Mouse (Mus musculus): ENCODE data around the gene Rbl2. TPM values are rescaled to one million over a fixed set of nuclear protein-coding genes. Genes with fewer than 3 reads are reported as not detected.
A peak's percentile ranks its signal among the peaks of the same experiment; 100 is the strongest.

The Rbl2 gene
- polyA plus RNA-seq, 1 experiment from 2014 or later = 17.8 TPM

GRCm38 (mm10) chr8:91114428-91114827, 44.6 kb downstream of the Rbl2 start:
- WGBS = 90% methylated on average over 5 of the region's 5 CpGs
- no peak overlapping the region for H3K27ac ChIP-seq (replicated peaks)
- no peaks in the 10 kb centered on the region for H3K27me3 ChIP-seq
- ATAC-seq (ENCODE audit: low read depth) = no peak
- H3K9me3 ChIP-seq = no peaks in the 10 kb centered on the region
- H3K4me3 ChIP-seq = no peak overlapping the region
- H3K4me2 ChIP-seq = no peak overlapping the region
- no peaks in the 10 kb centered on the region for H3K4me1 ChIP-seq (replicated peaks)
- no peak overlapping the region for H3K9ac ChIP-seq
- peaks cover 68% of the 10 kb centered on the region for H3K36me3 ChIP-seq

DNA sequence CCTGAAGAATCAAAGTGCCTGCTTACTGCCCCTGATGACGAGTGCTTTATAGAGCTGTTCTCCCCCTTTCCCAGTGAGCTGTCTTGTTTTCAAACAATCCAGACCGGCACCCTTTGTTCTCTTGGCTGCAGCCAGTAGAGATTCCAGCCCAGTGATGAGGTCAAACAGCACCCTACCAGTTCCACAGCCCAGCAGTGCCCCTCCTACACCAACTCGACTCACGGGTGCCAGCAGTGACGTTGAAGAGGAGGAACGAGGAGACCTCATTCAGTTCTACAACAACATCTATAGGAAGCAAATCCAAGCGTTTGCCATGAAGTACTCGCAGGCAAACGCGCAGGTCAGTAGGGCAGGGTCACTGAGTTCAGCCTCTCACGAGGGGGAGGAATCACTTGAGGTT, 45.1 kb downstream of the Rbl2 start:
- Histone ChIP-seq H3K27me3 (no peaks in the 10 kb centered on the region), H3K4me3 (no peak overlapping the region), H3K4me2 (no peak overlapping the region), H3K4me1 (replicated peaks) (no peaks in the 10 kb centered on the region), H3K9ac (no peak overlapping the region), H3K36me3 (peaks cover 73% of the 10 kb centered on the region), H3K9me3 (no peaks in the 10 kb centered on the region), H3K27ac (replicated peaks) (no peak overlapping the region)
- 57% methylated on average over 11 of the region's 11 CpGs for WGBS
- ATAC-seq (ENCODE audit: low read depth) = no peak

DNA sequence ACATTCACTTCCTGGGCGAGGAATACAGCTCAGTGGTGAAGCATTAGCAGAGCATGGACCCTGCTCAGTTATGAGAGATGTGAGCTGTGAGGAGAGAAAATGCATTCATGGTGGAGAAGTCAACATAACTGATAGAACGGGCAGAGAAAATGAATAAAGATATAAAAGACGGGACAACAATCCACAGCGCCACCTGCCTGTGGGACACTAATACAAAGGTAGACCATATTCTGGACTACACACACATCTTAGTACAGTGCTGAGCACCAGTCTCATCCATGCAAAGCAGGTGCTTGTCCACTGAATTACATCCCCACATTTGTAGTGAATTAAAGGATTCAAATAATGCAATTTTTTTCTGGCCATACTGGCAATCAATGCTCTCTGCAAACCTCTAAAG, 47.7 kb downstream of the Rbl2 start:
- H3K27me3 ChIP-seq = no peaks in the 10 kb centered on the region
- H3K9ac ChIP-seq = no peak overlapping the region
- H3K27ac ChIP-seq (replicated peaks) = no peak overlapping the region
- H3K4me2 ChIP-seq = no peak overlapping the region
- peaks cover 86% of the 10 kb centered on the region for H3K36me3 ChIP-seq
- H3K9me3 ChIP-seq = no peaks in the 10 kb centered on the region
- no peaks in the 10 kb centered on the region for H3K4me1 ChIP-seq (replicated peaks)
- H3K4me3 ChIP-seq = no peak overlapping the region
- no peak for ATAC-seq (ENCODE audit: low read depth)
- 94% methylated on average over 4 of the region's 4 CpGs for WGBS

DNA sequence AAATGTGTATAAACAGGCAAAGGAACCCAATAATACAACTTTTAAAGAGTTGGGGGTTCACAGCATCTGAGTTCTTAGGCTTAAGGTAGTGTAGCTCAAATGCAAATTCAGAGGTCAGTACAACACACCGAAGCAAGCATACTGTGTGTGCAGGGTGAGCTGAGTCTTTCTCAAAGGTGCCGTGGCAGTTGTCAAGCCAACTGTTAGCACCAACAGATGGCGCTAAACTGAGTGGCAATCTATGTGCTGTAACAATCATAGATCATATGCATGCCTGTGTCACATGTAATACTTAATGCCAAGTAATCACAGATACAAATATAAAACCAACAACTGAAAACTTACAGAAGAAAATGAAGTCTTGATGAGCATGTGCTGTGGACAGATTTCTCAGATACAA, 48.3 kb downstream of the Rbl2 start:
- Histone ChIP-seq H3K9ac (no peak overlapping the region), H3K36me3 (peaks cover 87% of the 10 kb centered on the region)
- WGBS = 79% methylated on average over 3 of the region's 3 CpGs

DNA sequence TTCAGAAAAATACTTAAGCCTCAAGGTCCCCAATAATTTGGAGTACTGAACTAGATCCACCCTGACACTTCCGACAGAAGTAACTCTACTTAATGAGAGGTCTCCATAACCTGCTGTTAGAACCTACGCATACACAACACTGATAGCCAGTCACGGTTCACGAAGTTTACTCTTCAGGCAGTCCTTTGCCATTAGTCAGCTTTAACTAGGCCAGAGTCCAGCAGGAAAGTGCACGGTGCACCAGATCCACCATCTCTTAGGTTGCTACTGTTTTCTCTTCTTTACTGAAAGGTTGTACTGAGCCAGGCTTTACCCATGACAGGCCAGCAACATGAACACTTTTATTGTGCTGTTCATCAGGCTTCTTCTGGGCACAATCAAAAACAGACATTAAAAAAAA, 54.5 kb downstream of the Rbl2 start:
- Histone ChIP-seq H3K27me3 (no peaks in the 10 kb centered on the region), H3K4me1 (replicated peaks) (no peaks in the 10 kb centered on the region), H3K4me3 (no peak overlapping the region), H3K36me3 (peaks cover 92% of the 10 kb centered on the region), H3K9me3 (no peaks in the 10 kb centered on the region), H3K9ac (no peak overlapping the region), H3K27ac (replicated peaks) (no peak overlapping the region), H3K4me2 (no peak overlapping the region)
- WGBS = 95% methylated on average over 5 of the region's 5 CpGs
- no peak for ATAC-seq (ENCODE audit: low read depth)

More for the DNA sequence above, 48.3 kb downstream of the Rbl2 start:
- Histone ChIP-seq H3K4me3 (no peak overlapping the region), H3K27ac (replicated peaks) (no peak overlapping the region), H3K9me3 (no peaks in the 10 kb centered on the region), H3K4me2 (no peak overlapping the region), H3K27me3 (no peaks in the 10 kb centered on the region), H3K4me1 (replicated peaks) (no peaks in the 10 kb centered on the region)
- ATAC-seq (ENCODE audit: low read depth) = no peak

DNA sequence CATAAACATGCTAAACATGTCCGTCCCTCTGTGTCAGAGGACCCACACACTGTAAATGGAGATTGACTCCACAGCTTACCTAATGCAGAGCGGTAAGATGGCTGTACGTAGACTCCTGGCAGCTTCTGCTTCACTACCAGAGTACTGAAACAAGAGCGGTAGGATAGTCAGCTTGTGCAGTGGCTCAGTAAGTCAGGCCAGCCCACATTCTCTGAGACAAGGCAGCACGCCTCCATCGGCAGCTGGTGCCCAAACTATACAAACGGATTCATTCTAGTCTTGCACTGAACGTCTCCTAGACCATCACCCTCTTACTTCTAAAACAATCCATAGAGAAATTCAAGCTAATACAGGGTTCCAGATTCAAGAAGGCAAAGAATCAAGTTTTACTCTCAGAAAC, 56.9 kb downstream of the Rbl2 start:
- H3K4me1 ChIP-seq (replicated peaks) = peaks cover 9% of the 10 kb centered on the region; the same call in 1 of the 2 replicates
- H3K9ac ChIP-seq = no peak overlapping the region
- H3K27me3 ChIP-seq = no peaks in the 10 kb centered on the region
- peaks cover 76% of the 10 kb centered on the region for H3K36me3 ChIP-seq
- WGBS = 92% methylated on average over 8 of the region's 8 CpGs
- no peak overlapping the region for H3K4me2 ChIP-seq
- no peak for ATAC-seq (ENCODE audit: low read depth)
- no peak overlapping the region for H3K4me3 ChIP-seq
- H3K9me3 ChIP-seq = no peaks in the 10 kb centered on the region
- H3K27ac ChIP-seq (replicated peaks) = no peak overlapping the region

DNA sequence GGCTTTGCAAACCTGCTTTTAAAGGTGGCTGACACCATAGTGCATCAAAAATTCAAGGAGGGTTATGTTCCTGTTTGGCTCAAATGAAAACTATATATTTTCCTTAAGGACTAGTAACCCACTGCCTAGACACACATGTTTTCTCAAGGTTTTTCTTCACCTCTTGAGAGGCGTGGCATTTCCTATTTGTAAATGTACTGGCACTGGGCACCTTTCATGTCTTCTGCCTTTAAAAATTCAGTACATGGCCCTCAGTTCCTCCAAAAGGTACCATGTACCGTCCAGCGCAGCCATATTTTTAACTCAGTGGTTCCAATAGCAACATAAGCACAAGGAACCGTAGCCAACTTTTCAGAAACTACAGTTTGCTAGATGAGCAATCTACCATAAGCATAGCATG, 62.9 kb downstream of the Rbl2 start:
- H3K9me3 ChIP-seq = no peaks in the 10 kb centered on the region
- H3K4me3 ChIP-seq = peak overlapping the region; percentile 96
- 82% methylated on average over 4 of the region's 4 CpGs for WGBS
- peak overlapping the region; percentile 92 for H3K9ac ChIP-seq
- peaks cover 38% of the 10 kb centered on the region for H3K4me1 ChIP-seq (replicated peaks)
- peaks cover 24% of the 10 kb centered on the region for H3K36me3 ChIP-seq
- H3K4me2 ChIP-seq = peak overlapping the region; percentile 84
- no peak for ATAC-seq (ENCODE audit: low read depth)
- no peaks in the 10 kb centered on the region for H3K27me3 ChIP-seq
- H3K27ac ChIP-seq (replicated peaks) = no peak overlapping the region

- Histone ChIP-seq H3K4me1 (replicated peaks) (peaks cover 38% of the 10 kb centered on the region), H3K9me3 (no peaks in the 10 kb centered on the region), H3K4me2 (peak overlapping the region; percentile 84), H3K27me3 (no peaks in the 10 kb centered on the region), H3K4me3 (peak overlapping the region; percentile 96), H3K36me3 (peaks cover 15% of the 10 kb centered on the region), H3K9ac (peak overlapping the region; percentile 92), H3K27ac (replicated peaks) (peak overlapping the region; percentile 89)
- 1% methylated on average over 58 of the region's 58 CpGs for WGBS
- ATAC-seq (ENCODE audit: low read depth) = no peak; the same call in 1 of the 2 replicates
These were observed 63.7 kb downstream of the Rbl2 start for GRCm38 (mm10) chr8:91133441-91134069.

DNA sequence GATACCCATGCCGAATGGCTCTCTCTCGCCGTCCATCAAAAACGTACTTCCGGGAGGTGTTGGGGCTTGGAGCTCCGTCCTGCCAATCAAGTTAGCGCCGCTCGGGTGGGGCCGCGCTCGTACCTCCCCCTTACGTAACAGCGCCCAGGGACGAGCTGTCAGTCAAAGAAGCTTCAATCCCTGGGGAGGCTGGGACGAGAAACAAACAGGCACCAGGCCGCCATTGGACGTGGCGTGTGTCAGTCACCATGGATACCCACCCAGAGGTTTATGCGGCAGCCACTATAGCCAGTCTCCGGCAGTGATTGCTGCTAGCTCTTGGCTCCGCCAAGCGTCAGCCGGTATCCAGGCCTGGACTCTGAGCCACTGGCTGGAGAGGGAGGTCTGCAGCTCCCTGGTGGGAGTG, 64.2 kb downstream of the Rbl2 start:
- no peaks in the 10 kb centered on the region for H3K27me3 ChIP-seq
- peak overlapping the region; percentile 51 for H3K4me2 ChIP-seq
- peak; percentile 99 for ATAC-seq (ENCODE audit: low read depth)
- H3K9ac ChIP-seq = peak overlapping the region; percentile 63
- under 1% methylated on average over 24 of the region's 24 CpGs for WGBS
- peak overlapping the region; percentile 89 for H3K27ac ChIP-seq (replicated peaks)
- no peaks in the 10 kb centered on the region for H3K9me3 ChIP-seq
- H3K4me3 ChIP-seq = peak overlapping the region; percentile 96
- H3K36me3 ChIP-seq = peaks cover 11% of the 10 kb centered on the region
- peaks cover 38% of the 10 kb centered on the region for H3K4me1 ChIP-seq (replicated peaks)

- ATAC-seq (ENCODE audit: low read depth) = peak; percentile 0; the same call in 1 of the 2 replicates
- H3K27ac ChIP-seq (replicated peaks) = peak overlapping the region; percentile 89
- peak overlapping the region; percentile 96 for H3K4me3 ChIP-seq
- peak overlapping the region; percentile 51 for H3K4me2 ChIP-seq
- peaks cover 38% of the 10 kb centered on the region for H3K4me1 ChIP-seq (replicated peaks)
- WGBS = 22% methylated on average over 12 of the region's 12 CpGs
- H3K36me3 ChIP-seq = peaks cover 5% of the 10 kb centered on the region; the same call in 1 of the 2 replicates
- peak overlapping the region; percentile 63 for H3K9ac ChIP-seq
- H3K27me3 ChIP-seq = no peaks in the 10 kb centered on the region
- H3K9me3 ChIP-seq = no peaks in the 10 kb centered on the region
These were observed 64.8 kb downstream of the Rbl2 start for GRCm38 (mm10) chr8:91134659-91135058.

DNA sequence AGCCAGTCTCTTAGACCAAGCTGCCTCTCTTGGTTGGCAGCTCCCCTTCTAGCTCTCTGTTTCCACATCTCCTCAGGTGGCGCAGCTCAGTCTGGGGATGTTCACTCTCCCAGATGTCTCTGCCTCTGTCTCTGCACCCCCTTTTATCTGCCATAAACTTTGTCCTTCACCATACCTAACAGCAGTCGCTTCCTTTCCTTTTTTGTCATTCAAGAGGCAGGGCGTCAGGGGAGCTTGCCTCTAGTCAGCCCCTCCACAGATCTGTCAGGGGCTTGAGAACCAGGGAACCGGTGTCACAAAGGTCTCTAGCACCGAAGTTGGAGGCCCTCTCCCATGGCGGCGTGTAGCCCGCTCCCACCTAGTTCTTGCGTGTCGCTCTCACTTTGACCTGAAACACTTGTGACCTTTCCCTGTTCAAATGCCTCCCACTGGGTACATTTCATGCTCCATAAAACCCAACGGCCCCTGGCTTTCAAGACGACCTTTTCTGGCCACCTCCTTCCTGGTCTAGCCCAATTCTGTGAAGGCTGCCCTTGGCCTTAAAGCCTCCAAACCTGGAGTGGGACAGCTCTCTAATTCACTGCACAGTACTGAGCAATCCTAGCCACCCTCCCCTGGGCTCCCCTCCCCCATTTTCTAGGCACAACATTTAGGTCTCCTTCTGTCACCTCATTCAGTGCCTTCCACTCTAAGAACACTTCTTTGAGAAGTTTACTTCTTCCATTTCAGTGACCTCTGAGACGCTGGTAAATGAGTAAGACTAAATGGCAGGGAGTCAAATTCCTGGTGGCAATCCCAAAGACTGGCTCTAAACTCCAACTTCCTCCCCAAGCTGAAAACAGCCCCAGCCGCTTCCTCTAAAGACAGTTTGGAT, 65.7 kb downstream of the Rbl2 start:
- Histone ChIP-seq H3K27ac (replicated peaks) (0 out of 2 replicates have a peak overlapping the region, but pooled peaks have one; percentile 89), H3K9me3 (no peaks in the 10 kb centered on the region), H3K9ac (no peak overlapping the region), H3K36me3 (no peaks in the 10 kb centered on the region), H3K4me3 (no peak overlapping the region), H3K4me1 (replicated peaks) (peaks cover 38% of the 10 kb centered on the region), H3K27me3 (no peaks in the 10 kb centered on the region), H3K4me2 (no peak overlapping the region)
- ATAC-seq (ENCODE audit: low read depth) = no peak
- WGBS = 28% methylated on average over 14 of the region's 14 CpGs

GRCm38 (mm10) chr8:91140828-91141227, 71.0 kb downstream of the Rbl2 start:
- H3K9ac ChIP-seq = no peak overlapping the region
- no peak overlapping the region for H3K4me3 ChIP-seq
- 87% methylated on average over 4 of the region's 4 CpGs for WGBS
- H3K27me3 ChIP-seq = no peaks in the 10 kb centered on the region
- peaks cover under 1% of the 10 kb centered on the region; the same call in 1 of the 2 replicates for H3K4me1 ChIP-seq (replicated peaks)
- no peaks in the 10 kb centered on the region; the same call in 1 of the 2 replicates for H3K9me3 ChIP-seq
- no peak for ATAC-seq (ENCODE audit: low read depth)
- no peak overlapping the region for H3K4me2 ChIP-seq
- no peak overlapping the region for H3K27ac ChIP-seq (replicated peaks)
- no peaks in the 10 kb centered on the region for H3K36me3 ChIP-seq
